Mouse (Mus musculus): ENCODE results near the gene Wdsub1.

The Wdsub1 gene

DNA sequence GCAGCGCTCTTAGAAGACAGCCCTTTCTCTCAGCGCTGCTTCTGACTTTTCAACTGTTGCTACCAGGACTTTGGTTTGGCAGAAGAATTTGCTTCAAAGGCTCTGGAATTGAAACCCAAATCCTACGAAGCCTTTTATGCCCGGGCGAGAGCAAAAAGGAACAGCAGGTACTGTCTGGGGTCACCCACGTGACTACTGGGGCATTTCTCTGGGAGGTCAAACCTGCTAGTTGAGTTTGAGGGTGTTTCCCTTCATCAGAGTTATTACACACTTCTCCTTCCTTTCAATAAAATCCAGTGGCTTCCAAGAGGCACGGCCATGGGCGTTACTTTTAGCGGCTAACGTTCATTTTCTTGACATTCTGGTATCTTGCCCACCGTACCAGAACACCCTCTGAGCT is 40.4 kb downstream of the Wdsub1 start:
- no peak for DNase-seq (ENCODE audit: low spot score)

GRCm38 (mm10) chr2:59841189-59841939 is 41.0 kb downstream of the Wdsub1 start:
- no peak for DNase-seq (ENCODE audit: low spot score)

- no peak for DNase-seq (ENCODE audit: low spot score)
These were observed 42.2 kb downstream of the Wdsub1 start for GRCm38 (mm10) chr2:59840191-59840590.

GRCm38 (mm10) chr2:59839755-59840154 is 42.6 kb downstream of the Wdsub1 start:
- no peak for DNase-seq (ENCODE audit: low spot score)

- DNase-seq (ENCODE audit: low spot score) = no peak
These were observed 43.6 kb downstream of the Wdsub1 start for GRCm38 (mm10) chr2:59838825-59839224.

DNA sequence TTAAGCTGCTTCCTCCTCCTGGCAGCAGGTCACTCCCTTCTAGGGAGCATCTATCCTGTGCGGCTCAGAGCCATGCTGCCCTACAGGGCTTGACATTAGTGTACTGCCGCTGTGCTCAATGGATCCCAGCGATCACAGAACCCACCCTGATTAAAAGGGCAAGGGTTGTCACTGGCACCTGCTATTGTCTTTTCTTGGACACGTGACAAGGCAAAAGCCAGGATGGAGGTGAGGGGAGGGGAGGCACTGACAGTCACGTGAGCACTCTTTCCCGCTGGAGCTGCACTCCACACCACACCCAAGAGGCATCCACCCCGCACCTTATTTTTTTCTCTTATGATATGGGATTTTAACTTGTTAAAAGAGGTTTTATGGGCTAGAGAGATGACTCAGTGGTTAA is 50.6 kb downstream of the Wdsub1 start:
- DNase-seq (ENCODE audit: low spot score) = no peak

DNA sequence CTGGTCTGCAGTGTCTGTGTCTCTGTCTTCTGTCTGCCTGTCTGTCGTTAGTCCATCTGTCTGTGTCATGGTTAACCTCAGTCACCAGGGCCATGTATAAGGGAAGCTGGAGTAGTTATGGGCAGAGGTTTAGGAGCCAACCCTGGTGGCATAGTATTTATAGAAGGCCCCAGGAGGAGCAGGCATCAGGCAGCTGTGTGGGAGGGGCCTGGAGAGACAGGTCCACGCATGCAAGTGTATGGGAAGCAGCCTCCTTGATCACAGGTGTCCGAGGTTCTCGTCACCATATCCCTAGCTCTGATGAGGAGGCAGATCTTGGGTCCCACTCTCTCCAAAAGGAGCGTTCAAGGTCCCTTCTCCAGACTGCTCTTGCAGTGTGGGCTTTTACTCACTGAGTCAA is 51.5 kb downstream of the Wdsub1 start:
- DNase-seq (ENCODE audit: low spot score) = no peak

- no peak for DNase-seq (ENCODE audit: low spot score)
These were observed 52.2 kb downstream of the Wdsub1 start for GRCm38 (mm10) chr2:59830151-59830550.

DNA sequence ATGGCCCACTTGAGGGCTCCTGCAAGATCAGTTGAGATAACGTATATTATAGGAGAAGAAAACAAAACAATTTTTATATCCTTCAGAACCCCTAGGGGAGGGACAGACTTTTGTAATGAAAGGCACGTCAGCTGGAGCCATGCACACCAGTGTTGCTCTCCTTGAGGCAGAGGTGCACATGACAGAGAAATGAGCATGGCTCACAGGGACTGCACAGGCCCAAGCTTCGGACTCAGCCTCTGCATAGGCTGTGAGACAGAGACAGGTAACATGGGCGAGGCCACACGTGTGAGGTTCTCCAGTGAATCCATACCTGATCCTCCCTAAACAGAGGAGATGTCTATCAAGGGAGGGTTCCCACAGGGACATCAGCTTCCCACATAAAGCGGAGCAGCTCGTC is 52.7 kb downstream of the Wdsub1 start:
- no peak for DNase-seq (ENCODE audit: low spot score)

DNA sequence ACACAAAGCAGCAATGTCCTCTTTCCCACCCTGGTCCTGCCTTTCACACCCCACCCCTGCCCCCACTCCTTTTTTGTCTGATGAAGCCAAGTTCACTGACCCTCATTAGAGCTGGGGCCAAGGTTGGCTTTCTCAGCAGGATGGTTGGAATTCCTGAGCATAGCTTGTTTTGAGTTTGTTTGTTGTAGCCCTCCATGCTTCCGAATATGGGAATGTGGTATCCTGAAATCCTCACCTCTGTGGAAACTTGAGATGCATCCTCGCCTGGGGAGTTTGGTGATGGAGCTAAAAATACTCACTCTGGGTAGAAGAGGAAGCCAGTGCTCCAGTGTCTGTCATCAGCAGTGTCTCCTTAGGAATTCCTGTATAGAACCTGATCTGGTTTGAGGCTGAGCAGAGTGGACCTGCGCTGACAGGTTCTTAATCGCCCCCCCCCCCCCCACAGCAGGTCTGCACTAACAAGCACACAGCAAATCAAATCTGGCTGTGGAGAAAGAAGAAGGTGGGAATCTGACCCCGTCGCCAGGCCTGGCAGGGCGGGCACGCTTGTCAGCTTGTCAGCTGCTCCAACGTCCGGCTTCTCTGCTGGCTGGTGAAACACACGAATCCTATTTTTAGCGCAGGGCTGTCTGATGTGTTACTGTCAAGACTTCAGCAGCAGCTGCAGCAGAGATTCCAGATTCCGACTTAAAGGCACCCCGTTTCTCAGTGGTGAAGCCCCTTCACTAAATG is 53.4 kb downstream of the Wdsub1 start:
- no peak for DNase-seq (ENCODE audit: low spot score)

DNA sequence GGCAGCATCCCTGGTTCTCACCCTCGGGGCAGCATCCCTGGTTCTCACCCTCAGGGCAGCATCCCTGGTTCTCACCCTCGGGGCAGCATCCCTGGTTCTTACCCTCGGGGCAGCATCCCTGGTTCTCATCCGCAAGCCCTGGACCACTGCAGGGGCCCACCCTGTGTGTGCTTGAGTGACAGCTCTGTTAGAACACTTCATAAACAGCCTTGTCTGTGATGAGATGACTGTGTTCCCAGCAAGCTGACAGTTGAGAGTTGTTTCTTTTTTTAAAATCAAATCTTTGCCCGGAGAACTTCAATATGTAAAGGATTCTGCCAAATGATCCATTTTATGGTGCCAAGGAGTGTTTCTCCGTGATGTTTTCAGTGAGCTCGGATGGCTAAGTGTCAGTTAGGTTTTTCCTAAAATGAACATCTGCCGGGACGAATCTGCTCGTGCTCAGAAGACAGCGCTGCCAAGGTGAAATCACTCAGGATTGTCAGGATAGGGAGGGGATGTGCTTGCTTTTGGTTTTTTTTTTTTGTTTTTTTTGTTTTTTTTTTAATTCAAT is 54.2 kb downstream of the Wdsub1 start:
- DNase-seq (ENCODE audit: low spot score) = no peak

DNA sequence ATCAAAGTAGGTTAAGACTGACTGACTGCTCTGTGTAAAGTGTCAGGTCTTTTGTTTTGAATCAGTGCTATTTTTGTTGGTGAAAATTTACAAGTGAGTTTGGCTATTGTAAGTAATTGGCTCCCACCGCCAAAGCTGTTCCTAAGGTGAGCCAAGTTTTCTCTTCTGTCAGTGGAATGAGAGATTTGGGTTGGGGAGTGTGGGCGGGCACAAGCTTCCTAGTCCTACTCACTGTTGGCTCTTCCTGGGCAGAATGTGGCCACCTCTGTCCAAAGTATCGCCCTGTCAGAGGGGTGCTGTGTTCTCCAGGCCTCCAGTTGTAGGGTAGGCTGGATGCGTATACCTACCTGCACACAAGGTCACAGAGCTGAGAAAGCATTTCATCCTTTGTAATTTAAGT is 57.0 kb downstream of the Wdsub1 start:
- no peak for DNase-seq (ENCODE audit: low spot score)

DNA sequence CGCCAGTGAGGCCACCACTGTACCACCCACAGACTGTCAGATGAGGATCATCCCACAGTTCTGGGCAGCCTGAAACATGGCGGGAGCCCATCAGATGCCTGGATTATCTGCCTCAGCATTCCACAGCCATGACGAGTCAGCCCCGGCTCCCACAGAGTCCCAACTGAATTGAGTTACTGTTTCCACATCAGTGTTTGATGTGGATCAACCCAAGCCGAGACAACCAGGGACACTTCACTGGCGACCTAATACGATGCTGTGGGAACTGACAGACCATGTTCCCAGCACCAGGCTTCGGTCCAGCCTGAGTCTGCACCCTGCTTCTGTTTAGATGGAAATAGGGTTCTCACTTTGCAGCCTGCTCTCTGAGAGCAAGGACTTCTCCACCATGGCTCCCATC is 58.1 kb downstream of the Wdsub1 start:
- no peak for DNase-seq (ENCODE audit: low spot score)

GRCm38 (mm10) chr2:59821044-59821443 is 61.3 kb downstream of the Wdsub1 start:
- no peak for DNase-seq (ENCODE audit: low spot score)

DNA sequence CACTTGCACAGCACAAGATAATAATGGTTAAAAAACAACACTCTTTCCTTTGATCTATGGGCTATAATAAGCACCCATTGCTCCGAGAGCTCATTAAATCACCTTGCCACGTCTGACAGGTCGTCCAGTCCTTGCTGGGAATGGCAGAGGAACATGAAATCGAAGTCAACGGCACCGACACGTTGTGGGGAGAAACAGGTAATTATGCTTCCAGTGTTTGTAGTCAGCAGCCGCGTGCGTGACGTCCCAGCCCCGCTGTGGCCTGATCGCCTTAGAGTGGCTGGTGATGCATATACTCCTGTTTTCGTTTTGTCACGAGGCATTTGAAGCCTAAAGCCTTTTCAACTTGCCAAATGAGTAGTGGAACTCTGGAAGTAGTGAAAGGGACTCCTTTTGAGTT is 62.3 kb downstream of the Wdsub1 start:
- DNase-seq (ENCODE audit: low spot score) = no peak

DNA sequence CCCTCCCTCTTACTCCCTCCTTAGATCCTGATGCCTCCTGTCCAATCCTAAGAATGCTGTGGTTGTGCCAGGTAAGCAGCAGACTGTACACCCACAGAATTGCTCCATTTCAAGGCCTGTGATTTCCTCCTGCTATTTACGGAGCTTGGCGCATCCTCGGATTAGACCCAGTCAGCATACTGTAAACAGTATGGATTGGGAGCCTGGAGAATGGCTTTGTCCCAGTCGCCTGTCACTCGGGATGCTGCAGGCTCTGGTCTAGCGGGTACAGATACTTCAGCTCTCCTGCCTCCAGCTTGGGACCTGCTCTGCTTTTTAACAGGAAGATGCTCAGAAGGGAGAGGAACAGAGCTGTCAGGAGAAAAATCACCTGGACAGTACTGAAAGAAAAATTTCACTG is 63.0 kb downstream of the Wdsub1 start:
- DNase-seq (ENCODE audit: low spot score) = no peak

DNA sequence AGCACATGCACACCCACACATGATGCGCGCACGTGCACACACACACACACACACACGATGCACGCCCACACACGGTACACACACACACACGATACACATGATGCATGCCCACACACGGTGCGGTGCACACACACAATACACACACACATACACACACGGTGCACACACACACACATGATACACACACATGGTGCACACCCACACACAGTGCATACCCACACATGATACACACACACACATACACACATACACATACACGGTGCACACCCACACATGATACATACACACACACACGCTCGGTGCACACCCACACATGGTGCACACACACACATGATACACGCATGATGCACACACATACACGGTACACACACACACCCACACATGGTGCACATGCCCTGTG is 63.7 kb downstream of the Wdsub1 start:
- DNase-seq (ENCODE audit: low spot score) = no peak

DNA sequence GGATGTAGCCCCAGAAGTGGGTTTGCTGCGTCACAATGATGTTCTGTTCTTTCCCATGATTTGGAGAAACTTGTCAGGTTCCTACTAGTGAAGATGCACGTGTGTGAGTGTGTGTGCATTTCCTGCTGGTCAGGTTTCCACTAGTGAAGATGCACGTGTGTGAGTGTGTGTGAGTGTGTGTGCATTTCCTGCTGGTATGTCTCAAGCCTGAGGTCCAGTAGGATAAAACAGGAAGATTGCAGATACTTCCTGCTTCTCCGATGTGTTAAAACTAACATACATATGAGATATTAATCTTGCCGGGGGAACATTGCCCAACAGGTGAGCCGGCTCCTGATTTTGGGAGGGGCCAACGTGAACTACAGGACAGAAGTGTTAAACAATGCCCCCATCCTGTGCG is 67.4 kb downstream of the Wdsub1 start:
- DNase-seq (ENCODE audit: low spot score) = no peak

- DNase-seq (ENCODE audit: low spot score) = no peak
These were observed 68.9 kb downstream of the Wdsub1 start for GRCm38 (mm10) chr2:59813457-59813856.

DNA sequence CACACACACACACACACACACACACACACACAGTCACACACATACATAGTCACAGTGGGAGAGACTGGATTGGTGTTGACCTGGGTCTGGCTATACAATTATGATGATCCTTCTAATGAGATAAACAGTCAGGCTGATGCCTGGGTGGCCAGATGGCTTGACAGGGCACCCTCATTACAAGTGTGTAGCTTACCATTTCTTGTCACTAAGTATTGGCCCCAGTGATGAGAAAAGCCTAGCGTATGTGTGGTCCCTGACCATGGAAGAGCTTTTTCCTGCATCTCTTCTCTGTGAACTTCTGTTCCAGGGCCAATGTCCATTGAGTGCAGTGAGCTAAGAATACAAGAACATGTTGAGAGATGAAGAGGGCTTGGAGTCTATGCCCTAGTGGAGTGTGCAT is 69.8 kb downstream of the Wdsub1 start:
- DNase-seq (ENCODE audit: low spot score) = no peak

DNA sequence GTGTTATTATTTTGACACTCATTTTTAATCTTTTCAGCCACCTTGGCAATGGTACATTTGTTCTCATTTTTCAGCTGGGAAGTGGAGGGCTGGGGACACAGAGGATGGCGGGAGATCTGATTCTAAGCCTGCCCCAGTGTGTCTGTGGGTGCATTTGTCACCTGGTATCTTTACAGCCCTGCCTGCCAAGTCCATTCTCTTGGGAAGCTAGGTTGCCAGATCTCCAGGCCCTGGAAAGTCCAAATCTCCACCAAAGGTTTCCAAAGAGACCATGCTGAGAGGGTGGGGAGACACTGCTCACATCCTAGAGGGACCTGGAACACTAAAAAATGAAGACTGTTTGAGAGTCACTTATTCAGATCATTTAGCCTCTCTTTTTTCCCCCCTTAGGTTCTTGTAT is 71.1 kb downstream of the Wdsub1 start:
- DNase-seq (ENCODE audit: low spot score) = no peak

GRCm38 (mm10) chr2:59810039-59810438 is 72.4 kb downstream of the Wdsub1 start:
- DNase-seq (ENCODE audit: low spot score) = no peak

DNA sequence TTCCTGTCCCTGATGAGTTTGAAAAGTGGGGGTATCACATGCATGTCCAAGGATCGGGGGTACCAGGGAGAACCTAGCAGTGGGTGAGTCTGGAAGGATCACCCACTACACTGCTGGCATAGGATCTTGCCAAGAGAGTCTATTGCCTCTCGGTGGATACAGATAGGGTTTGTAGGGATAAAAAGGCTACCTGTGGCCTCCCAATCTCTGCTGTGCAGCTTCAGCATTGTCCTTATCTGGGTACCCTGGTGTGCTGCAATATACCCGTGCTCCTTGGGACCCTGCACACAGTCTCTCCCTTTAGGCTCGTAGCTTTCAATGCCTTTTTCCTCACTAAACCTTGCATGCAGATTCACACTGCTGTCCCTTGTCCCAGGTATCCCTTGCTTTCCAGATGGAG is 73.8 kb downstream of the Wdsub1 start:
- DNase-seq (ENCODE audit: low spot score) = no peak

DNA sequence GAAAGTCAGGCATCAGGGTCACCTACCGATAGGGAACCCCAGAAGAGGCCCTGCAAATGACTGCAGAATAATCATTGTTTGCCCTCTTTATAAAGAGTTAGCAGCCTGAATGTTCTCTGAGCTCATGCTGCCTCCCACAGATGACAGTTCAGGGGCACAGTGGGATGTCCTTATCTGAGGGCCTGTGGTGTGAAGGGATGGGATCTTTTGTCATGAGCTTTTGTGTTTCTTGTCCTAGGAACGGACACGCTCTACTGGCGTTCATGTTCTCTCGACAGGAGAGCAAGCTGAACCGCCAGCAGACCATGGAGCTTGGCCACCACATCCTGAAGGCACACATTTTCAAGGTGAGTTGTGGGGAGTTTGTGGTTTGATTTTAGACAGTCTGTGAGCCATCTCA is 76.4 kb downstream of the Wdsub1 start:
- no peak for DNase-seq (ENCODE audit: low spot score)

All from urinary bladder, postnatal 25 days (tissue).